Mouse (Mus musculus) layer of hippocampus, postnatal 14 days (tissue): Measurements from ENCODE around the gene Il1r2. TPM values are rescaled to one million over a fixed set of nuclear protein-coding genes. Genes with fewer than 3 reads are reported as not detected.

Experiments
- DNase-seq, 2 experiments: peaks; one replicate each; pipeline ENCODE4 v3.0.0; 2021 to 2022; ENCODE audit warnings: low spot score in 2 of 2, mixed read lengths in 1 of 2
- total RNA-seq, 2 experiments: library from RNA; stranded (reverse); gene quantifications; 2 replicates each; pipeline ENCODE4 v1.2.3; 2021

Il1r2 gene
- total RNA-seq, 2 experiments from 2014 or later = 0.38 TPM; not detected in 1

GRCm38 (mm10) chr1:40059122-40059774 lies 14.6 kb upstream of the Il1r2 start:
- no peak for DNase-seq

- DNase-seq = no peak
Measured at GRCm38 (mm10) chr1:40061359-40061758, 12.5 kb upstream of the Il1r2 start.

- DNase-seq = no peak
Measured at GRCm38 (mm10) chr1:40063409-40063808, 10.5 kb upstream of the Il1r2 start.

DNA sequence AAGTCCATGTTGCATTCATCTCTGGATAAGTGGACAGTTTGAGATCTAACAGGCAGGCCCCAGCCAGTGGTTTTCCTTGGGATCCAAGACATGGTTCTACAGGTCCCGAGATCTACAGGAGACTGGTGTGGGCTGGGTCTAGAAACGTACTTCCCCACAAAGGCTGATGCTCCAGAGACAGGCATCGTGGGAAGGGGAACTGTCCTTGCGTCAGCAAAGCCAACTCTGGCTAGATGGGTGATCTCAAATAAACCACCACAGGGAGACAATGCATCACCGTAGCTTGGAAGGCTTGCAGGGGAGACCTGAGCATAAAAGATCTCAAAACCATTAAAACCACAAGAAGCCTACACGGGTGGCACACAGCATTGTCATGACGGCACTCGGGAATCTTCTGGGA lies 9.4 kb upstream of the Il1r2 start:
- DNase-seq = no peak

DNA sequence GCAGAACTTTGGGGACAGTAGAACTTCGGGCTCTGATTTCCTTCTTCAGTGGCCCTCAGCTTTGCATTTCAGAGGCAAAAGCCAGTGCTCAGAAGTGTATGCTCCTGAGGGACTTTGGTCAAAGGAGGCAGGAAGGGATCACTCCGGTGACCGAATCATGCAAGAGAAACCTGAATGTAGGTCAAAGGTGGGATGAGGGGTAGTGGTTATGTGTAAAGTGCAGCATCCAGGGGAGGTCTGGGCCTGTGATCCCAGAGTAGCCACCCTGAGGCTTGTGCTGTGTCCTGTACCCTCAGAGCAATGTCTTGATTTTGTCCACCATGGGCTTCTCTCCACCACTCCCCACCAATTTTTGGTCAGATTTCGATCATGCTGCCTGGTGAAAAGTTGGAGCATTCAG lies 1.3 kb upstream of the Il1r2 start:
- DNase-seq = no peak

DNA sequence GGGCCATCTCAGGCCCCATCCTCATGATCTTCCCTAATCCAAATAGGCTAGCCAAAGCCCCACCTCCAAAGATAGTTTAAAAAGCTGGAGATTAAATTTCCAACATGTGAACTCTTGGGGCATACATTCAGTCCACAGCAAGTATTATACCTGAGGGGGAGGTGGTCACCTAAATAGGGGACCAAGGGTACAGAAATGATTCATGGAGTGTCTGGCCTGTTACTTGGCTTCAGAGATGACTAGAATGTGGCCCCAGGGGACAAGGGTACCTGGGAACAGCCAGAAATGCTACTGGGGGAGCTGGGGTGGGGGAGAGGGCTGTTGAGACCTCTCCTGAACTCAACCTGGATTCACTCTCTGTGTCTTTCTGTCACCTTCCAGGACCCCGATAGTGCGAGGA lies 3.4 kb downstream of the Il1r2 start:
- no peak for DNase-seq

- no peak for DNase-seq
Measured at GRCm38 (mm10) chr1:40081041-40081440, 7.2 kb downstream of the Il1r2 start.

DNA sequence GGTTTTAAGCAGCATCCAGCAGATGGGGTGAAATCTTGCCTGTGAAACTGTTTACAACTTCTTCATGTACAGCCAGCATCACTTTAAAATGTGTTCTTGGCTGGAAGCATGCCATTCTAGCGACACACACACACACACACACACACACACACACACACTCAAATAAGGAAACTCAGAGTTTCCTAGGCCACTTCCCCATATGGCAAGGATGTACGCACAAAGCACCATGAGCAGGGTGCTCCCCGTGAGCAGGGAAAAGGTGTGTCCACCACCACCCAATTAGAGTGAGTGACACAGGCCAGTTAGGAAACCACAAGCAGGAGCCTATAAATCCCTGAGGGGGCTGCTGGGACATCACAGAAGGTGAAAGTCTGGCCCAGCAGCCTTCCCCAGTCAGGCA lies 10.5 kb downstream of the Il1r2 start:
- DNase-seq = no peak

DNA sequence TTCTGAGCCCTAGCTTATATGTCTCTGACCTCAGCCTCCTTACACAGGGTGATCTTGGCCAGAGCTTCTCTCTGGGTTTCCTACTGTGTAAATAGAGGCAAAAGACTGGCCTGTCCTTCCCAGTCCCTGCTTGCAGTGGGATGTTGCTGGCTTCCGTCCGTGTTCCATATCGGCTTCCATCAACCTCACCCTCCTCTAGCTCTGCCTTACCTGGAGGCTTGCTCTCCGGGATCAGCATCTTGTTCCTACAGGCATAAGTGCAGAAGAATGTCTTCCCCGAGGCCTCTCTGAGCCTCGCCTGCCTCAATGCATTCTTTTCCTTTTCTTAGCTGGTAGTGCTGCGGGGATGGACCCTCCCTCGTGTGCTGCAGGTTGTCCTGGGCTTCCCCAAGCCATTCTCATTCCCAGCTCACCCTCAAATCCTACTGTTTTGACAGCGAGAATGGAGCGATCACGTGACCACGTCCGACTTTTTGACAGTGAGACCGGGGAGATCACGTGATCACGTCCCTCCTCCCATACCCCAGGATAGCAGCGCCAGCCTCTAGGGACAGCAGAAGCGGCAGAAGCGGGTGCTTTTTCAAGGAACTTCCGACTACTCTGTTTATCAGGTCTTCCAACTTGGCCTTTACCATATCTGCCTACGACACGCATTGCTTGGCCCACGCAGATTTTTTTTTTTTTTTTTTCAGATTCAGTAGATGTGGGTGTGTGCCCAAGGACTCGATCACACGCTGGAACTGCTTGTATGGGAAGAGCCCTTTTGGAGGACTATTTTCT lies 11.7 kb downstream of the Il1r2 start:
- peak; percentile 64 to 68 for DNase-seq

DNA sequence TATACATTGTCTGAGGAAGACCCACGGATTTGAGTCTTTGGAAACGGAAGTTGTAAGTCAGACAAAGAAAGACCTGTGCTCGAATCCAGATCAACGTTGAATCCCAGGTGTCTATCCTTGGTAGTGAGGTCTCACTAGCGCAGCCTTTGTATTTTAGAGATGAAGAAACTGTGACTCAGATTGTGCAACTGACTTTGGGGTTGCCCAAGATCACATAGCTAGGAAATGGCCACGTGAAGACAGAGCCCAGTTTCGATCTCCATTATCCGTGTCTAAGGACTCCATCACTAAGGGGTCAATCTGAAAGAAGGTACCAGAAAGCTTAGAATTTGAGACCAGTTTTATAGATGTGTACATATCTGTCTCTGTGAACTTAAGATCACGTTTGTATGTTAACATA lies 17.3 kb downstream of the Il1r2 start:
- no peak for DNase-seq

- DNase-seq = peak in 1 of 2 experiments; percentile 26
Measured at GRCm38 (mm10) chr1:40092541-40092940, 18.7 kb downstream of the Il1r2 start.

DNA sequence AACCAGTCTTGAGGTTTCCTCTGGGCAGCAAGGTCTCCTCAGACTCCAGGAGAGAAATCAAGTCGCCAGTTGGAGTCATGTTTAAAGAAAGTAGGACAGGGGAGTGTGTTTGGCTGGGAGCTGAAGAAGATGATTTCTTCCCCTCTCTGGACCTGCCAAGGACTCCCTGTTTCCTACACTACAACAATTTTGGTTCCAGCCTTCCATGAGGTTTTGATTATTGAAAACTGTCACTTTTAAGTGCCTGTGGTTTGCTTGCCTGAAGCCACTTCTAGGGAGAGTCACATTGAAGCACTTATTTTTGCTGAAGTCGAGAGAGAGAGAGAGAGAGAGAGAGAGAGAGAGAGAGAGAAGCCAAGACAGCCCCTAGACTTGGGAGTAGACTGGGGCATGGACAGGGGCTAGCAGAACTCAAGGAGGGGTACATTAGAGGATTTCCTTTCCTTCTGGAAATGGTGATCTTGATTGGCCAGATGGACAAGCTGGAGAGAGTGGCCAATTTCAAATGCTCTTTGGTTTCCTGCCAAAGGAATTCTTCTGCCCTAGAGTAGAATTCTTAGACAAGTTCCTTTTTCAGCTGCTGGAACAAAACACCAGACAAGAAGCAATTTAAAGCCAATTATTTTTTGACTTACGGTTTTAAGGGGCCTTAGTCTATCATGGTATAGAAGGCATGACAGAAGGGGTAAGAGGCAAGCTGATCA lies 20.9 kb downstream of the Il1r2 start:
- DNase-seq = no peak

GRCm38 (mm10) chr1:40095585-40095984 lies 21.7 kb downstream of the Il1r2 start:
- DNase-seq = no peak

- no peak for DNase-seq
Measured at GRCm38 (mm10) chr1:40106306-40106705, 32.4 kb downstream of the Il1r2 start.

GRCm38 (mm10) chr1:40106719-40107118 lies 32.8 kb downstream of the Il1r2 start:
- no peak for DNase-seq

DNA sequence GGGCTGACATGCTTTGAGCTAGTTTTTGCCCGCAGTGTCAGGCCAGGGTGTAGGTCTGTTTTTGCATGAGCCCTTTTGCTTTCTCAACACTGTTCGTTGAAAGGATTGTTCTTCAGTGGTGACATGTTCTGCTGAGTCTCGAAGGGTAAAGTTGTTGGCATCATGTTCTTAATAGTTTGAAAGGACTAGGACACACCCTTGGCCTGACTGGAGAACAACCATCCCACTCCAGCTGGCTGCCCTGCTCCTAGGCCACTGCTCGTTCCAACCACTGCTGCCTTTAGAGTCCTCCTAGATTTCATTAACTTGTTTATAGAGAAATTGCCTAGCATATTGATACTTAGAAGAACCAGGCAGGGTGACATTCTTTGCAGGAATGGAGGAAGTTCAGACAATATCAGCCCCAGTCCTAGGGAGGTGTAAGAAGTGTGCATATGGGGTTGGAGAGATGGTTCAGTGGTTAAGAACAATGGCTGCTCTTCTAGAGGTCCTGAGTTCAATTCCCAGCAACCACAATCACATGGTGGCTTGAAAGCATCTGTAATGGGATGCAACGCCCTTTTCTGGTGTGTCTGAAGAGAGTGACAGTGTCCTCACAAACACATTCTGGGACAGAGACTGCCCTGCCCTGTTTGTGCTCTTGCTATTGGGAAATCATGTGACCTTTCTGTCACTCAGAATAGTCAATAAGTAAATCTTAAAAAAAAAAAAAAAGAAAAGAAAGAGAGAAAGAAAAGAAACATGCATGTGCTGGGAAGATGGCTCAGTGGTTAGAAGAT lies 34.3 kb downstream of the Il1r2 start:
- DNase-seq = no peak

GRCm38 (mm10) chr1:40109736-40110135 lies 35.9 kb downstream of the Il1r2 start:
- DNase-seq = no peak

- peak; percentile 6 to 72 for DNase-seq
Measured at GRCm38 (mm10) chr1:40115271-40115670, 41.4 kb downstream of the Il1r2 start.

DNA sequence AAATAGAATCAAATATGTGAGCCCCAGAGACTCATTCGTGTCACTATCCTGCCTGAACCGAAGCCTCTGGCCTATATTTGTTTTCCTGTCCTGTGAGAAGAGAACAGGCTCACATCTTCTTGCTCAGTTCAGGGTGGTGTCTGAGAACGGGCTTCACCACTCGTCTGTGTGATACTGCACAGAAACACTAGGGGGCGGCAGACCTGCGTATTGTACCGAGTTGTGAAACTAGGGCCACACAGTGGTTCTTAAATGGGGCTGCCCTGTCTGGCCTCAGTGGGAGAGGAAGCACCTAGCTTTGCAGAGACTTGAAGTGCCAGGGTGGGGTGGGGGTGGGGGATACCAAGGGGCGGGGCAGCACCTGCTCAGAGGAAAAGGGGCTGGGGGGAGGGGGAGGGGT lies 42.5 kb downstream of the Il1r2 start:
- peak; percentile 81 to 88 for DNase-seq

DNA sequence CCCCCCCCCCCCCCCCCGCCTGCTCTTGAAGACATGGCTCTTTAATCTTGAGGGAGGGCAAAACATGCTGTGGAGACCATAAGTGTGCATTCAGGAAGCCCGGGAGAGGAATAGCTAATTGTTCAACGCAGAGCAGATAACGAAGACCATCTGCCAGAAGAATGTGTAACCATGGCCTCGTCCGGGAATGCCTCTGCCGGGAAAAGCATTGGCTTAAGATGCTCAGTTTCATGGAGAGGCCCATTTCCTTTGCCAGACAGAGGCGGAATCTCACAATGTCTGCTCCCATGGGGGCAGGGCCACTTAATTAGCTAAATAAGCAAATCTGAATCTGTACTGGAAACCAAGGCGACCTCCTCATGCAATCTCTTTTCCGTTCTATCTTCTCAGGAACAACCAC lies 43.7 kb downstream of the Il1r2 start:
- no peak for DNase-seq

DNA sequence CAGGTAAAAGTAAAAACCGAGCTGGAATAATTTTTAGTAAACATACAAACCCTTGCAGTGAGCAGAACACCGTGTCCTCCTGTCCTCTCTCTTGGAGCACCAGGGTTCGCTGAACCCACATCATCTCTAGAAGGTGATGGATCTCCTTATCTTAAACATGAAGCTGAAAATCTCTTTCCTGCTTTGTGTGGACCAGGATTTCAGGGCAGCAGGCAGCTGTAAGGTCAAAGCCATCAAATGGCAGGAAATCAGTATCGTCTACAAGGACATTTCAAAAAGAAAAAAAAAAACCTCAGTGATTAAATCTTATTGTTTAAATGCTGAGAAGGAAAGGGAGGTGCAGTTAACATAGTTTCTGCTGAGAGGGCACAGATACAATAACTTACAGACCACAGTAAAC lies 50.4 kb downstream of the Il1r2 start:
- no peak for DNase-seq
